Mouse (Mus musculus): ENCODE measurements around the gene Edem3.

DNA sequence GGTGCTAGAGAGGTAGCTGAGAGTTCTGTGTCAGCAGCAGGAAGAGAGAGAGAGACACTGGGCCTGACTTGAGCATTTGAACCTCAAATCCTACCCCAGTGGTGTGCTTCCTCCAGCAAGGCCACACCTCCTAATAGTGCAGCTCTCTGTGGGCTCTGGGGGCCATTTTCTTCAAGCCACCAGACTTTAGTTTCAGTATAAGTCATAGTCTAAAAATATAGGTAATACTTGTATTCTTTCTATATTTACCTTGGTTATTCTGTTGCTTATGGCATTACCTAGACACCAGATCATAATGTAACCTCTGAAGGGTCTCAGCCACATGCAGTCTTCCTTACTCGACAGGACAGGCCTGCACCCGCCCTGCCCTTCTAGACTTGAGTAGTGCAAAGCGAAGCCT, 60.9 kb downstream of the Edem3 start:
- TF ChIP-seq CTCF (IDR thresholded peaks at IDR 0.05; ENCODE audit: low read depth) (no peak), EP300 (optimal IDR thresholded peaks at IDR 0.05) (no peak)

Data from stomach, postnatal 0 days (tissue).